Mouse (Mus musculus) forebrain, embryonic 13.5 days (tissue): Measurements from ENCODE around the gene Ulk3. TPM values are rescaled to one million over a fixed set of nuclear protein-coding genes. Genes with fewer than 3 reads are reported as not detected.

Experiments
- ATAC-seq: fragments of 200-750 bp; cut with Nextera tagmentation; 2 replicates; pipeline ENCODE4 v1.8.0; 2017
- H3K27ac ChIP-seq: fragments of 300-500 bp; sonication (generic); 2 replicates; pipeline ENCODE4 v1.5.1; 2015; ENCODE audit warnings: inconsistent platforms, mild to moderate bottlenecking, moderate library complexity
- H3K27me3 ChIP-seq: fragments of 300-500 bp; sonication (generic); 2 replicates; pipeline ENCODE4 v1.6.1; 2015; ENCODE audit warnings: mild to moderate bottlenecking, inconsistent platforms
- H3K36me3 ChIP-seq: fragments of 300-500 bp; sonication (generic); 2 replicates; pipeline ENCODE4 v1.6.1; 2015; ENCODE audit warnings: mild to moderate bottlenecking, inconsistent platforms; ENCODE audit not compliant: poor library complexity, severe bottlenecking
- H3K4me1 ChIP-seq: fragments of 300-500 bp; sonication (generic); 2 replicates; pipeline ENCODE4 v1.6.1; 2015; ENCODE audit warnings: inconsistent platforms
- H3K4me2 ChIP-seq: fragments of 300-500 bp; sonication (generic); 2 replicates; pipeline ENCODE4 v1.6.1; 2015; ENCODE audit warnings: inconsistent platforms, mild to moderate bottlenecking, moderate library complexity
- H3K4me3 ChIP-seq: fragments of 300-500 bp; sonication (generic); 2 replicates; pipeline ENCODE4 v1.5.1; 2015; ENCODE audit warnings: mild to moderate bottlenecking, inconsistent platforms
- H3K9ac ChIP-seq: fragments of 300-500 bp; sonication (generic); 2 replicates; pipeline ENCODE4 v1.6.1; 2015; ENCODE audit warnings: mild to moderate bottlenecking, inconsistent platforms
- H3K9me3 ChIP-seq: fragments of 300-500 bp; sonication (generic); replicated peaks from 2 replicates; pipeline ENCODE4 v1.6.1; 2016; ENCODE audit warnings: inconsistent platforms
- WGBS: fragments of 180-500 bp; shearing (Covaris S2); methylation state at CpG from one replicate; pipeline ENCODE4 v1.1.7; 2015; 5-methylcytosine and 5-hydroxymethylcytosine counted together
- polyA plus RNA-seq: library from polyadenylated mRNA; unstranded; fragments of >200 nt; fragmentation: Nextera tagmentation; extraction: Ambion mirVana; gene quantifications from 2 replicates; pipeline ENCODE4 v1.2.1, GENCODE M21; 2015

Gene Ulk3
- polyA plus RNA-seq, 1 experiment from 2014 or later: 20.3 TPM

- Histone ChIP-seq H3K4me2 (no peak overlapping the region), H3K4me1 (peaks cover 24% of the 10 kb centered on the region), H3K27ac (no peak overlapping the region), H3K27me3 (peaks cover 39% of the 10 kb centered on the region), H3K9ac (no peak overlapping the region), H3K9me3 (no peaks in the 10 kb centered on the region), H3K4me3 (no peak overlapping the region), H3K36me3 (no peaks in the 10 kb centered on the region)
- ATAC-seq: no peak
- WGBS: 73% methylated on average over 4 of the region's 4 CpGs
Measured at GRCm38 (mm10) chr9:57604875-57605274, 15.6 kb downstream of the Ulk3 start.

- Histone ChIP-seq H3K4me2 (no peak overlapping the region), H3K9me3 (no peaks in the 10 kb centered on the region), H3K4me3 (no peak overlapping the region), H3K9ac (no peak overlapping the region), H3K36me3 (no peaks in the 10 kb centered on the region), H3K27ac (no peak overlapping the region), H3K27me3 (peaks cover 39% of the 10 kb centered on the region), H3K4me1 (peaks cover 27% of the 10 kb centered on the region)
- 6% methylated on average over 9 of the region's 9 CpGs for WGBS
- no peak for ATAC-seq
Measured at GRCm38 (mm10) chr9:57605503-57605902, 16.3 kb downstream of the Ulk3 start.

GRCm38 (mm10) chr9:57606139-57606851 is 17.0 kb downstream of the Ulk3 start, which contains the start of gene Cplx3:
Gene Cplx3 (minus strand): TSS chr9:57606281.
- Histone ChIP-seq H3K27me3 (peaks cover 39% of the 10 kb centered on the region), H3K4me2 (peak within 1 kb of the TSS; percentile 45), H3K9ac (no peak within 1 kb of the TSS), H3K9me3 (no peaks in the 10 kb centered on the region), H3K4me3 (peak within 1 kb of the TSS; percentile 14; the same call in 1 of the 2 replicates), H3K27ac (no peak within 1 kb of the TSS), H3K4me1 (peaks cover 24% of the 10 kb centered on the region), H3K36me3 (no peaks in the 10 kb centered on the region)
- 4% methylated on average over 24 of the region's 24 CpGs for WGBS
- ATAC-seq: peak; percentile 60; the same call in 1 of the 2 replicates

- no peak overlapping the region for H3K4me2 ChIP-seq
- H3K27ac ChIP-seq: no peak overlapping the region
- no peak overlapping the region for H3K4me3 ChIP-seq
- H3K27me3 ChIP-seq: peaks cover 31% of the 10 kb centered on the region
- H3K36me3 ChIP-seq: no peaks in the 10 kb centered on the region
- peaks cover 23% of the 10 kb centered on the region for H3K4me1 ChIP-seq
- H3K9me3 ChIP-seq: no peaks in the 10 kb centered on the region
- no peak overlapping the region for H3K9ac ChIP-seq
- WGBS: 76% methylated on average over 3 of the region's 3 CpGs
- no peak for ATAC-seq
Measured at GRCm38 (mm10) chr9:57609803-57610202, 20.6 kb downstream of the Ulk3 start.

- Histone ChIP-seq H3K27me3 (peaks cover 26% of the 10 kb centered on the region), H3K4me3 (no peak overlapping the region), H3K4me2 (no peak overlapping the region), H3K9me3 (no peaks in the 10 kb centered on the region), H3K4me1 (peaks cover 23% of the 10 kb centered on the region), H3K27ac (no peak overlapping the region), H3K9ac (no peak overlapping the region), H3K36me3 (no peaks in the 10 kb centered on the region)
- ATAC-seq: peak; percentile 57; the same call in 1 of the 2 replicates
- 32% methylated on average over 3 of the region's 3 CpGs for WGBS
Measured at GRCm38 (mm10) chr9:57610359-57610826, 21.1 kb downstream of the Ulk3 start.

GRCm38 (mm10) chr9:57612587-57612986 is 23.3 kb downstream of the Ulk3 start:
- no peaks in the 10 kb centered on the region for H3K9me3 ChIP-seq
- no peak overlapping the region for H3K27ac ChIP-seq
- peaks cover 12% of the 10 kb centered on the region for H3K4me1 ChIP-seq
- peaks cover 6% of the 10 kb centered on the region; the same call in 1 of the 2 replicates for H3K27me3 ChIP-seq
- ATAC-seq: no peak
- H3K9ac ChIP-seq: no peak overlapping the region
- H3K4me2 ChIP-seq: no peak overlapping the region
- no peaks in the 10 kb centered on the region for H3K36me3 ChIP-seq
- H3K4me3 ChIP-seq: no peak overlapping the region
- WGBS: 89% methylated on average over 7 of the region's 7 CpGs

- H3K4me2 ChIP-seq: no peak overlapping the region
- ATAC-seq: no peak
- no peaks in the 10 kb centered on the region for H3K27me3 ChIP-seq
- H3K9me3 ChIP-seq: no peaks in the 10 kb centered on the region
- no peak overlapping the region for H3K9ac ChIP-seq
- H3K27ac ChIP-seq: no peak overlapping the region
- peaks cover 12% of the 10 kb centered on the region for H3K4me1 ChIP-seq
- no peak overlapping the region for H3K4me3 ChIP-seq
- 90% methylated on average over 7 of the region's 7 CpGs for WGBS
- H3K36me3 ChIP-seq: no peaks in the 10 kb centered on the region
Measured at GRCm38 (mm10) chr9:57613975-57614374, 24.7 kb downstream of the Ulk3 start.

GRCm38 (mm10) chr9:57614786-57615185 is 25.5 kb downstream of the Ulk3 start:
- Histone ChIP-seq H3K4me1 (peaks cover 12% of the 10 kb centered on the region), H3K27ac (no peak overlapping the region), H3K9ac (no peak overlapping the region), H3K4me3 (no peak overlapping the region), H3K9me3 (no peaks in the 10 kb centered on the region), H3K36me3 (no peaks in the 10 kb centered on the region), H3K4me2 (no peak overlapping the region), H3K27me3 (no peaks in the 10 kb centered on the region)
- ATAC-seq: no peak
- 87% methylated on average over 4 of the region's 4 CpGs for WGBS

GRCm38 (mm10) chr9:57617556-57618169 is 28.4 kb downstream of the Ulk3 start:
- H3K4me2 ChIP-seq: no peak overlapping the region
- ATAC-seq: no peak
- H3K9ac ChIP-seq: no peak overlapping the region
- H3K4me3 ChIP-seq: no peak overlapping the region
- WGBS: 72% methylated on average over 8 of the region's 8 CpGs
- H3K4me1 ChIP-seq: no peaks in the 10 kb centered on the region
- H3K36me3 ChIP-seq: no peaks in the 10 kb centered on the region
- no peaks in the 10 kb centered on the region for H3K27me3 ChIP-seq
- no peak overlapping the region for H3K27ac ChIP-seq
- no peaks in the 10 kb centered on the region for H3K9me3 ChIP-seq

GRCm38 (mm10) chr9:57618854-57619253 is 29.6 kb downstream of the Ulk3 start:
- 85% methylated on average over 8 of the region's 8 CpGs for WGBS
- H3K9ac ChIP-seq: no peak overlapping the region
- H3K9me3 ChIP-seq: no peaks in the 10 kb centered on the region
- peaks cover under 1% of the 10 kb centered on the region; the same call in 1 of the 2 replicates for H3K36me3 ChIP-seq
- H3K27me3 ChIP-seq: no peaks in the 10 kb centered on the region
- ATAC-seq: no peak
- no peaks in the 10 kb centered on the region for H3K4me1 ChIP-seq
- no peak overlapping the region for H3K4me2 ChIP-seq
- no peak overlapping the region for H3K4me3 ChIP-seq
- no peak overlapping the region for H3K27ac ChIP-seq

GRCm38 (mm10) chr9:57620674-57621073 is 31.4 kb downstream of the Ulk3 start, which contains the start of gene Lman1l:
Gene Lman1l (minus strand): TSS chr9:57620774.
- ATAC-seq: no peak
- no peak within 1 kb of the TSS for H3K27ac ChIP-seq
- H3K9me3 ChIP-seq: no peaks in the 10 kb centered on the region
- H3K36me3 ChIP-seq: peaks cover 19% of the 10 kb centered on the region
- H3K4me2 ChIP-seq: no peak within 1 kb of the TSS
- no peak within 1 kb of the TSS for H3K9ac ChIP-seq
- H3K4me3 ChIP-seq: no peak within 1 kb of the TSS
- no peaks in the 10 kb centered on the region for H3K4me1 ChIP-seq
- WGBS: 92% methylated on average over 5 of the region's 5 CpGs
- H3K27me3 ChIP-seq: no peaks in the 10 kb centered on the region

- no peak overlapping the region for H3K27ac ChIP-seq
- no peak overlapping the region for H3K4me3 ChIP-seq
- no peaks in the 10 kb centered on the region for H3K9me3 ChIP-seq
- H3K9ac ChIP-seq: no peak overlapping the region
- ATAC-seq: no peak
- WGBS: 91% methylated on average over 7 of the region's 7 CpGs
- no peak overlapping the region for H3K4me2 ChIP-seq
- no peaks in the 10 kb centered on the region for H3K27me3 ChIP-seq
- H3K4me1 ChIP-seq: no peaks in the 10 kb centered on the region
- peaks cover 54% of the 10 kb centered on the region for H3K36me3 ChIP-seq
Measured at GRCm38 (mm10) chr9:57624295-57624694, 35.0 kb downstream of the Ulk3 start.
